Mouse (Mus musculus): ENCODE results near the gene Fyn.
A peak's percentile ranks its signal among the peaks of the same experiment; 100 is the strongest.

Gene Fyn

DNA sequence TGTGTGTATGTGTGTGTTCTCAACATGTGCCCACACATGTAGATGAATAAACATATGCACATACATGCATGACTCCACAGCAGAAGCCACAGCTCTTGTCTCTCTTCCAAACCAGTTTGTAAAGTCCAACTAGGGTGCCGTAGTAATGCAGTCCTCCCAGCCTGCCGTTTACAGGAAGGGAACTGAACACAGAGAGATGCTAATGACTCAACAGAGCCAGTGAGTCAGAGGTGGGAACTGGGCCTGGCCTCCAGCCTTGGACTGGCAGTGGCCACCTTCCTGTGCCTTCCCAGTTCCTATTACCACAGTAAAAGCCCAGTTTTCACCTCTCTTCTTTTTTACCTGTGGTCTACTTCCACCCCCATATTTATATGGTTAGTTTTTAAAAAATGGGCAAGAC lies 46.9 kb downstream of the Fyn start:
- no peak for DNase-seq

GRCm38 (mm10) chr10:39417611-39418010 lies 49.0 kb downstream of the Fyn start:
- no peak for DNase-seq

- no peak for DNase-seq
These were observed 49.7 kb downstream of the Fyn start for GRCm38 (mm10) chr10:39418395-39418794.

GRCm38 (mm10) chr10:39420842-39421617 lies 52.4 kb downstream of the Fyn start:
- DNase-seq, result no peak

GRCm38 (mm10) chr10:39421772-39422171 lies 53.1 kb downstream of the Fyn start:
- no peak for DNase-seq

DNA sequence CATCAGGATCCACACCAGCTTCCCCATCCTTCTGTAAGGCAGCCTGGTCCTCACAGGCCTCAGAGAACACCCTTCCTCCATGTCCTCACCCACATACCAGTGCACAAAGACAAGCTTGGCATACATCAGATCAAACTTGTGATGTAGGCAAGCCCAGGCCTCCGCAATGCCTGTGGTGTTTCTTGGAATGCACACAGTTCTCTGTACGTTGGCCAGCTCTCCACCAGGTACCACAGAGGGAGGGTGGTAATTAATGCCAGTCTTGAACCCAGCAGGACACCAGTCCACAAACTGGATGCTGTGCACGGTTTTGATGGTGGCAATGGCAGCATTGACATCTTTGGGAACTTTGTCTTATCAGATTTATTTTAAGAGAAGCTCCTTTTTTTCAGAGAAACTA lies 56.0 kb downstream of the Fyn start:
- DNase-seq, result no peak

GRCm38 (mm10) chr10:39426033-39426432 lies 57.4 kb downstream of the Fyn start:
- DNase-seq, result no peak

DNA sequence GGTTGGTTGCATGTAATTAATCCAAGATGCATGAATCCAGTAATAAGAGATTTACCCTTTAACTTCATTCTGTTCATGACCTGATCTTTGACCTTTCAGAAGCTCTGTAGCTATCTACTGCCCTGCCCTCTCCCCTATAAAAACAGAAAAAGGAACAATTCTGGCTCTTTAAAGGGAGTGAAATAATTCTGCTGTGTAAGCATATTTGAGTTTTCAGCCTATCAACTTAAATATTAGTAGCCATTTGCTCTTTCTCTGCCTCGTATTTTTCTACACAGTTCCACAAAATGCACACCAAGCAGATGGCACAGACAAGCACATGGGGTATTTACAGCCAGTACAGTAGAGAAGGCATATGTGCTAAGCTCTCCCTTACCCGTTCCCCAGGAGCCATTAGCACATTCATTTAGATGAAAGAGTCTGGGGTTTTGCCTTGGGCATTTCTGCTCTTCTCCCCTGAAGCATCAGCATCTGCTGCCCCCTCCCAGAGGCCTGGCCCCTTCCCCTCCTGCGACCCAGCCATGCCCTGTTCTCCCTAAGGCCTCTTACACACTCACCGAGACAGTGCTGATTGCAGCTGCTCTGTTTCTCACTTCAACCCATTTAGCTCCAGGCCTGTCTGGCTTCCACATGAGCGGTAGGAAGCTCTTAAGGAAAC lies 58.3 kb downstream of the Fyn start:
- no peak for DNase-seq

DNA sequence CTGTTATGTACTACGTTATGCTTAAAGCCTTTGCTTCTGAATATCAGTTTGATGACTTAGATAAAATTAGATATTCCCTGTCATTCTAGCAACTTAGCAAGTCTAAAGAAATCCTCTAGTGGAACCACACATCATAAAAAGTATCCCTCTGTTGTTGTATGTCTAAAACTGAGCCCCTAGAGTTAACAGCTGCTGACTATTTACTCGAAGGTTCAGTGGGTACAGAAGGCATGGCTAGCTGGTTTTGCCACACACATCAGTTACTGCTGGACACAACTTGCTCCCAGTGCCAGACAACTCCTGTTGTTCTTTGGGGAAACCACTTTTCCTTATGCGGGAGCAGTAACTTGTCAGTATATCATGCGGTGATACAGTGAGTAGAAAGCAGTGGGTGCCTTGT lies 61.0 kb downstream of the Fyn start:
- no peak for DNase-seq

DNA sequence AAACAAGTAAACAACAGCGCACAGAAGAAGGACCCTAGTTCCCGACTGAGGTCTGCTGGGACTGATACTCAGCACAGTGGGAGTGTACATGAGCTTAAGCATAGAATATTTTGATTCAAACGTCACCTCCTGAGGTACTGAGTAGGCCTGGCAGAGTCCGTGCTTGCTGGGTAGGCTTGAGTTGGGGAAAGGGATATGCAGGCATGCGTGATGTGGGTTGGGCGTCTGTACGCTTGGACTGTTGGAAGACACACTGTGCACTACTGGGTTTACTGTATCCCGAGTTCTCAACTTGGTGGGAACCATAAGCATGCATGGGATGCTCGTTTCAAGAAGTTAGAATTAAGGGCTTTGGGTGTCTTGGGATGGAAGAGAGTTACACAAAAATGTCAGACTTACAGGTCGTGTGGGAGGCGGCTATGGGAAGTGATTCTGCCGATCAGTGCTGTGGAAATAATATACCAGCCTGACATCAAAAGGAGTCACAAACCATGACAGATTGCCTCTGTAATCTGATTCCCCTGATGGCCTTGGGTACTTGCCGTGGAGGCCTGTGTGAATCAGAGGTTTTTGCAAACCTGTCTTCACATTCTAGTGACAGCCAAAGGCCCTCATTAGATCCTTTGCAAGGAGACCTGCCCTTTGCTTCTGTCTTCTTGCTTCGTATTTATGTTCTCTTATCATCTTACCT lies 61.6 kb downstream of the Fyn start:
- no peak for DNase-seq

- DNase-seq, result no peak
These were observed 62.6 kb downstream of the Fyn start for GRCm38 (mm10) chr10:39431265-39431664.

GRCm38 (mm10) chr10:39432648-39433568 lies 64.3 kb downstream of the Fyn start:
- peak; percentile 13 for DNase-seq

DNA sequence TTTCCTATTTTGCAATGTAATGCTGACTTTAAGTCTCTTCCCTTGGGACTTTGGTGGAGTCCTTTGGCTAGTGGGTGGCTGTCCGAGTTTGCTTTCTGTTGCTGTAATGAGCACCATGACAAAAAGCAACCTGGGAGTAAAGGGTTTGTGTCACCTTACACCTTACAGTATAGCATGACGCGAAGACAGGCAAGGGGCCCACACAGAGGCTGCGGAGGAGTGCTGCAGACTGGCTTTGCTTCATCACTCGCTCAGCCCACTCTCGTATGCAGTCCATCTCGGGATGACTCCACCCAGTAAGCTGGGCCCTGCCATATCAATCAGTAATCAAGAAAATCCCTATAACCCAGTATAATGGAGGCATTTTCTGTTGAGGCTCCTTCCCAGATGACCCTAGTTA lies 65.2 kb downstream of the Fyn start:
- no peak for DNase-seq

DNA sequence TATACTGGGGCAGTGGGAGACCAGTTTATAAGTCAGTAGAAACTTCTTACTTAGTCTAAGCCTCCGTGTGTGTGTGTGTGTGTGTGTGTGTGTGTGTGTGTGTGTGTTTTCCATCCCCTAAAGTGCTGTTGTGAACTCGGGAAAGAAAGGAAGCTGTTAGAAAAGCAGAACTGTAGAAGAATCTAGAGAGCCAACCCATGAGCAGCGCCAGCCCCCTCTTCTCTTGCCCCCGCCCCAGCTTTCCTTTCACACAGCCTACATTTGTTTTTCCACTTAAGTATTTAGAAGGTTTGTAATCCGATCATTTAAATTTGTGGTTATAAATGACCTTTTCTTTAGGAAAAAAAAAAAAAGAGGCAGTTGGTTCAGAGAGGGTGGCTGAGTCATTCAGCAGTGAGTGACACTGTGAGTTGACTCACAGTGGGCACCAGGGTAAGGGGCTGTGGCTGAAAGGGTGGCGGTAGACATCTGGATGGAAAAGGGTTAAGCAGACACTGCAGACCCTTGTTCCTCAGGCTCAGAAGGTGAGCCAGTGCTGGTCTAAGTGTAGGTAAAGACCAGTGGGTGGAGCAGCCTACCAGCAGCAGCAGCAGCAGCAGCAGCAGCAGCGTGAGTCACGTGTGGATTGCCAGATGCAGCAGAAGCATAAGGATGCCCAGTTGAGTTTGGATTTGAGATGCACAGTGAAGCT lies 66.2 kb downstream of the Fyn start:
- no peak for DNase-seq

DNA sequence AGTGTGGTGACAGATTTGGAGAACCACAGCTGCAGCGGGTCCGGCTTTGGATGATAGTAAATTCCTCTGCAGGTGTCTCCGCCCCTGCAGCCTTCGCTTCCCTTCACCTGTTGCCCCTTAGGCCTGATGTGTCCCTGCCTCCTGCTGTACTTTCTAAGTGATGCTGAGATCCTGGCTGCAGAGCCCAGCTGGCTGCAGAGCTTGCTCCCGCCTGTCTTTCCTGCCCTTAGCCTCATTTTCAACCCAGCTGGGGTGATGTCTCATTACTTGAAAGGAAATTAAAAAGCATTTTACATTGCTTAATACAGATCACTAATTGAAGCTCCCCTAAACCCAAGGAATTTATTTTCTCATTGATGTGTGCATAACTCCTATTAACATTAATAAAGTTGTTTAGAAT lies 70.2 kb downstream of the Fyn start:
- DNase-seq, result no peak

DNA sequence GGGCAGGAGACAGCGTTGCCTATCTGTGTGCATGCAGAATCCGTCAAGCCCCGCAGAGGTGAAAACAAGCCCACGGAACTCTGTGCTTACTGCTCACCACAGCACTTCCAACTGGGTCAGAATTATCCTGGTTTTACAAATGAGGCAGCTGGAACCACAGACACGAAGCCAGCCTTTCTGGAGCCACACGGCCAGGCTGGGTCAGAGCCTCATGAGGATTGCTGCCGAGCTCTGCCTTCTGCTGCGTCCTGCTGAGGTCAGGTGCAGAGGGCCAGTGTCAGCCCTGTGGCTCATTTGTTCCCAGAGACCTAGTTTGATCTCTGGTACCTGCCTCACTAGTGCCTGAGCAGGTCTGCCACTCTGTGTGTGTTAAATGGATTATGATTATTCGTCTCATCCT lies 71.9 kb downstream of the Fyn start:
- no peak for DNase-seq

DNA sequence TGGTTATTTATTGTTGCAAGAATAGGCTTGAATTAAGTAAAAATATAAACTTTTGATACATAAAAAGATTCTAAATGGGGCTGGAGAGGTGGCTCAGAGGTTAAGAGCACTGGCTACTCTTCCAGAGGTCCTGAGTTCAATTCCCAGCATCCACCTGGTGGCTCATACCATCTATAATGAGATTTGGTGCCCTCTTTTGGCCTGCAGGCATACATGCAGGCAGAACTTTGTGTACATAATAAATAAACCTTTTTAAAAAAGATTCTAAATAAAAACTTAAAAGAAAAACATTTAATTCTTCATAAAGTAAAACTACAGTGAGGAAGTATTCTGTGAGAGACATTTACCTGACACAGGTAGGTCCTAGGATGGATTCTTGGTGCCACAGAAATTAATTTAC lies 73.0 kb downstream of the Fyn start:
- DNase-seq, result no peak

GRCm38 (mm10) chr10:39443122-39443521 lies 74.5 kb downstream of the Fyn start:
- no peak for DNase-seq

- no peak for DNase-seq
These were observed 75.3 kb downstream of the Fyn start for GRCm38 (mm10) chr10:39443947-39444346.

GRCm38 (mm10) chr10:39445870-39446269 lies 77.2 kb downstream of the Fyn start:
- DNase-seq, result no peak

DNA sequence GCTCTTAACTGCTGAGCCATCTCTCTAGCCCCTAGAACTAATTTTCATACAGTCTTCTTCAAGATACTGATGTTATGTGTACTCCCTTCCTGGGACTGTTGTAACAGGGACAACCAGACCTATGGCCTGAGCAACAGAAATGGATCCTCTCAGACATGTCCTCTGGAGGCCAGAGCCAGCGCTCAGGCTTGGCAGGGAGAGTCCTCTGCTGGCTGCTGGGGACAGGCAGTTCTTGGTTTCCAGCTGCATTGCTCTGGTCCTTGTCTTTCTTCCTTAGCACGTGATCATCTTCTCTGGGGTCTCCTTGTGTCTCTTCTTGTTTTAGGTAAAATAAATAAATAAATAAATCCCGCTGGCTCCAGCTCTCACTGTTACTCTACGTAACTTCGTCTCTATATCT lies 78.1 kb downstream of the Fyn start:
- no peak for DNase-seq

DNA sequence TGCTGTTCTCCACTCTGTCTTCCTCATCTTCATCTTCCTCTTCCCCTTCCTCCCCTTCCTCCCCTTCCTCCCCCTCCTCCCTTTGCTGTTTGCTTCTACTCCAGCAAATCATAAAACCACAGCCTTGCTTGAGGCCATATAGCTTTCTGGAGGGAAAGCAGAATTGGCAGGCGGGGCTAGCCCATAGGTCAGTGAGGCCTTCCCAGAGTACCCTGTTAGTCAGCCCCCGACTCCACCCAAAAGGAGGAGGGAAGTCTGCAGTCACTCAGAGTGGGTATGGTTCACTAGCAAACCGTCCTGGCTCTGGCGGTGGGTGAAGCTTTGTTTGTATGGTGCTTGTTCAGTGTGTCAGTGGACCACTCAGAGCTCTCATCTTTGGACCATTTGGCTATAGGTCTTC lies 80.5 kb downstream of the Fyn start:
- no peak for DNase-seq

All from kidney, adult 11 months (tissue).